Mouse (Mus musculus): ENCODE results near the gene Bod1. TPM values are rescaled to one million over a fixed set of nuclear protein-coding genes. Genes with fewer than 3 reads are reported as not detected.

The Bod1 gene
- polyA plus RNA-seq, 1 experiment from 2014 or later = 53.2 TPM

DNA sequence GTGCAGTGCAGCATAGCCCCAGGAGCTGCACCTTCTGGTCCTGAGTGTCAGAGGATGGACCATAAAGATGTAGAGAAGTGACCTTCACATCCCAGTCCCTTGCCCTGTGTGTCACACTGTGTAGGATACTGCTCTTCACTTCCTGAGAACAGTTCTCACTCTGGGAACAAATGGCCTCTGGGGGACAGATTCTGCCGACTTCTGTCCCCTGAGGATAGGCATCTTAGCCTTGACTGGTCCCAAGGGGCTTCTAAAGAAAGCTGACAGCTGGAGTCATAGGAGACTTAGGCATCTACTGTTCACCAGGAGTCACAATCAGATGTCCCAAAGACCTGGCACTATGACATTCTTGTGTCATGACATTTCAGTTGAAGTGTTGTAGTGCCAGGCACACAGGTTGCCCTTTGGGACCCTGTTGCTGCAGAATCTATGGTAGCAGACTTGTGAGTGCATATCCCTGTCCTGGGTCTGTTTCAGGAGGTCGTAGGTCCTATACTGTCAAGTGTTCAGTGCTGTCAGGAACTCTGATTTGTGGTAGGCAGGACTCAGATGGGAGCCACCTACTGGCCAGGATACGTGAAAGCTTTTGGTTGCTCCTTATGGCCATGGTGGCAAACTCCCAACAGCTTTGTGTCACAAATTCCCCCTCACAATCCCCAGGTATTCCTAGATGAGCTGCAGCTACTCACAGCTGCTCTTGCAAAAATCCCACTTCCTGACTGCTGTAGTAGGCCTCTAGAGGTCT, 30.4 kb downstream of the Bod1 start:
- Histone ChIP-seq H3K4me2 (replicated peaks; ENCODE audit: low read depth, low read length) (no peak overlapping the region), H3K4me3 (ENCODE audit: low read depth, low read length) (no peak overlapping the region), H3K36me3 (ENCODE audit: insufficient read depth, low read length) (no peaks in the 10 kb centered on the region), H3K27me3 (replicated peaks; ENCODE audit: insufficient read depth, low read length) (no peaks in the 10 kb centered on the region), H3K27ac (ENCODE audit: low read length) (no peak overlapping the region), H3K9me3 (ENCODE audit: low read length) (no peaks in the 10 kb centered on the region), H3K4me1 (ENCODE audit: insufficient read depth, low read depth, low read length) (no peaks in the 10 kb centered on the region), H3K9ac (replicated peaks; ENCODE audit: low read depth) (no peak overlapping the region)
- TF ChIP-seq CTCF (IDR thresholded peaks at IDR 0.05) (peak; percentile 40), EP300 (IDR thresholded peaks at IDR 0.05) (no peak)
- ATAC-seq (no peak), DNase-seq (ENCODE audit: low spot score) (no peak)
- WGBS = 35% methylated on average over 3 of the region's 3 CpGs

DNA sequence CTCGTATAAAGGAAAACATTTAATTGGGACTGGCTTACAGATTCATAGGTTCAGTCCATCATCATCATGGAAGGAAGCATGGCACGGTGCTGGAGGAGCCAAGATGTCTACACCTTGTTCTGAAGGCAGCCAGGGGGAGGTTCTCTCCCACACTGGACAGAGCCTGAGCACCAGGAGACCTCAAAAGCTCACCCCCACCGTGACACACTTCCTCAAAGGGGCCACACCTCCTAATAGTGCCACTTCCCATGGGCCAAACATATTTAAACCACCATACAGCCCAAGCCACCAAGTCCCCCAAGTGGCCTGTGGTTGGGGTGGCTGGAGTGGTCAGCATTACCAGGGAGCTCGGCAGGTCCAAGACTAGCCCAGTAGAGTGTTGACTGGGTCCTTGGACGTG, 31.5 kb downstream of the Bod1 start:
- WGBS = 62% methylated on average over 5 of the region's 5 CpGs
- H3K9ac ChIP-seq (replicated peaks; ENCODE audit: low read depth) = no peak overlapping the region
- H3K4me3 ChIP-seq (ENCODE audit: low read depth, low read length) = no peak overlapping the region
- H3K4me2 ChIP-seq (replicated peaks; ENCODE audit: low read depth, low read length) = no peak overlapping the region
- no peak overlapping the region for H3K27ac ChIP-seq (ENCODE audit: low read length)
- no peaks in the 10 kb centered on the region for H3K27me3 ChIP-seq (replicated peaks; ENCODE audit: insufficient read depth, low read length)
- H3K36me3 ChIP-seq (ENCODE audit: insufficient read depth, low read length) = no peaks in the 10 kb centered on the region
- ATAC-seq = no peak
- TF ChIP-seq EP300 (IDR thresholded peaks at IDR 0.05) (no peak), CTCF (IDR thresholded peaks at IDR 0.05) (no peak)
- H3K9me3 ChIP-seq (ENCODE audit: low read length) = no peaks in the 10 kb centered on the region
- DNase-seq (ENCODE audit: low spot score) = no peak
- H3K4me1 ChIP-seq (ENCODE audit: insufficient read depth, low read depth, low read length) = no peaks in the 10 kb centered on the region

DNA sequence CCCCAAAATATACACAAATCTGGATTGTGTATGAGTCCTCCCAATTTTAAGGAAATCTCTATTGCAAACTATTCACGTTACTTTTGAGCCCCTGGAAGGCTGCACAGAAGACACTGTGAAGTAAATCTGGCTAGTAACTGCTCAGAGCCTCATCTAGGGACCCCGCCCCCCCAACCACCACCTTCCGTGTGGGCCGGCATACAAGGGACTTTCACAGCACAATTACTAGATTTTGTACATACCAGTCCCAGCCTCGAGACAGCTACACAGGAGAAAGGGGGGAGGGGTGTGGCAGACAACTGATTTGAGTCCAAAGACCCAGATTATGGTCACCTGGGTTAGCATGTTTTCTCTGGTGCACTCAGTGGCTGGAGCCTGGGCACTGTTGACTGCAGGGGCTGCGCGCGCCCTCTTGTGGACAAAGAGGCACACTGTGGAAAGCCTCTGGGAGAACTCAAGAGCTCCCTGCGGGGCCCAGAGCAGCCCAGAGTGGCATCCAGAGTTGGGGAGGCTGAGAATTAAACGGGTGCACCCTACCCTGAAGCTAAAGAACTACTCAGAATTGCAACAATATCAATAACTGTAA, 33.8 kb downstream of the Bod1 start:
- whole genome bisulfite sequencing = 25% methylated on average over 10 of the region's 10 CpGs
- Histone ChIP-seq H3K4me1 (ENCODE audit: insufficient read depth, low read depth, low read length) (no peaks in the 10 kb centered on the region), H3K4me3 (ENCODE audit: low read depth, low read length) (no peak overlapping the region), H3K9me3 (ENCODE audit: low read length) (no peaks in the 10 kb centered on the region), H3K27ac (ENCODE audit: low read length) (no peak overlapping the region), H3K36me3 (ENCODE audit: insufficient read depth, low read length) (no peaks in the 10 kb centered on the region), H3K9ac (replicated peaks; ENCODE audit: low read depth) (no peak overlapping the region), H3K4me2 (replicated peaks; ENCODE audit: low read depth, low read length) (no peak overlapping the region), H3K27me3 (replicated peaks; ENCODE audit: insufficient read depth, low read length) (no peaks in the 10 kb centered on the region)
- DNase-seq (ENCODE audit: low spot score) (peak; percentile 74), ATAC-seq (peak; percentile 59)
- no peak for TF ChIP-seq EP300 (IDR thresholded peaks at IDR 0.05)
- peak; percentile 93 for TF ChIP-seq CTCF (IDR thresholded peaks at IDR 0.05)

DNA sequence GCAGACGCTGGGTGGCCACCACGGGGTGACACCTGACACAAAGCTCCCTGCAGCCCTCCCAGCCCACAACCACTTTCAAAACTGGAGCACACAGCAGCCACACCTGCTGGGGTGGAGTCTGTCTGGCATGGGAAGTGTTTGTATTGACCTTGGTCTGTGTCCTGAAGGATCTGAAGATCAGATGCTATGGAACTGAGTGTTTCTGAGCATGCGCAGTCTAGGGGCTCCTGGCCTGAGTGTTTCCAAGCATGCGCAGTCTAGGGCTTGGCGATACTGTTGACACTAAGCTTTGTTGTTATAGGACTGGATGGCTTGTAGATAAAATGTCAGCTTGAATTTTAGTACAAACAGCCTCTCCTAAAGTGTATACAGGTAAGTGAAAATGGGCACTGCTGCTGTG, 43.0 kb downstream of the Bod1 start:
- H3K9me3 ChIP-seq (ENCODE audit: low read length) = no peaks in the 10 kb centered on the region
- TF ChIP-seq EP300 (IDR thresholded peaks at IDR 0.05) = no peak
- TF ChIP-seq CTCF (IDR thresholded peaks at IDR 0.05) = no peak
- H3K27me3 ChIP-seq (replicated peaks; ENCODE audit: insufficient read depth, low read length) = no peaks in the 10 kb centered on the region
- 80% methylated on average over 5 of the region's 5 CpGs for WGBS
- H3K27ac ChIP-seq (ENCODE audit: low read length) = no peak overlapping the region
- H3K4me3 ChIP-seq (ENCODE audit: low read depth, low read length) = no peak overlapping the region
- H3K36me3 ChIP-seq (ENCODE audit: insufficient read depth, low read length) = no peaks in the 10 kb centered on the region
- H3K9ac ChIP-seq (replicated peaks; ENCODE audit: low read depth) = no peak overlapping the region
- H3K4me2 ChIP-seq (replicated peaks; ENCODE audit: low read depth, low read length) = no peak overlapping the region
- no peaks in the 10 kb centered on the region for H3K4me1 ChIP-seq (ENCODE audit: insufficient read depth, low read depth, low read length)
- ATAC-seq (no peak), DNase-seq (ENCODE audit: low spot score) (no peak)

DNA sequence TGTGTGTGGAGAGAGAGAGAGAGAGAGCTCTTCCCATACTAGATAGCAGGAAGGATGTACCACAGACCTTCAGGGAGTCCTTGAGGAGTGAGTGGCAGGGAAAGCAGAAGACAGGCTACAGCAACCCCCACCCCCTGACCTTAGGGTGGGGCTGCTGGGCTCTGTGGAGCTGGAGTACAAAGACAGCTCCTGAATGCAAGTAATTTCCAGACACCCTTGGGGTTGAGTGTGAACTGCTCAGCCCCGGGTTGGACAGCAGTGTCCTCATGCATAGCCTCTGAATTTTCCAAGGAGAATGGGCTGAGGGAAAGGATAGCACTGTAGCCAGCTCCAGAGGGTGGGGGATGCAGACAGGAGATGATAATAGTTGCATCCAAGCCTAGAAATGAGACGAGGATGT, 50.9 kb downstream of the Bod1 start:
- no peaks in the 10 kb centered on the region for H3K4me1 ChIP-seq (ENCODE audit: insufficient read depth, low read depth, low read length)
- no peak overlapping the region for H3K4me2 ChIP-seq (replicated peaks; ENCODE audit: low read depth, low read length)
- no peaks in the 10 kb centered on the region for H3K9me3 ChIP-seq (ENCODE audit: low read length)
- 59% methylated on average over 2 of the region's 2 CpGs for WGBS
- DNase-seq (ENCODE audit: low spot score) (no peak), ATAC-seq (no peak)
- H3K4me3 ChIP-seq (ENCODE audit: low read depth, low read length) = no peak overlapping the region
- no peaks in the 10 kb centered on the region for H3K36me3 ChIP-seq (ENCODE audit: insufficient read depth, low read length)
- no peak overlapping the region for H3K9ac ChIP-seq (replicated peaks; ENCODE audit: low read depth)
- H3K27ac ChIP-seq (ENCODE audit: low read length) = no peak overlapping the region
- H3K27me3 ChIP-seq (replicated peaks; ENCODE audit: insufficient read depth, low read length) = no peaks in the 10 kb centered on the region
- TF ChIP-seq CTCF (IDR thresholded peaks at IDR 0.05) = no peak
- TF ChIP-seq EP300 (IDR thresholded peaks at IDR 0.05) = no peak

DNA sequence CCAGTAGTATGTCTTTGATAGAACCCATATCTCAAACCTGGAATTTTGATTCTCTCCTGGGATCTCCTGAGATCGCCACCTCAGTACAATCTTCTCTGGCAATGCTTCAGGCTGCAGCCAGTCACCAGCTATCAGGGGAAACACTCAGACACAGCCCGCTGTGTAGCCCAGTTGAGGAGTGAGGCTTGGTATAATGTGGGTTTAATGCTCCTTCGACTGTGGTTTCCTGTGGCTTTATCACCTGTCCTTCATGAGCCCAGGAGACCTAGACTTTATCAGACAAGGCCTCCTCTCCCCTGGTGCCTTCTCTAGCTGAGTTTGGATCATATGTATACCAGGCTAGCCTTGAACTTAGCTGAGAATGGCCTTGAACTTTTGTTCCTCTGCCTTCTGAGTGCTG, 53.9 kb downstream of the Bod1 start:
- Histone ChIP-seq H3K4me3 (ENCODE audit: low read depth, low read length) (no peak overlapping the region), H3K27me3 (replicated peaks; ENCODE audit: insufficient read depth, low read length) (no peaks in the 10 kb centered on the region), H3K9me3 (ENCODE audit: low read length) (no peaks in the 10 kb centered on the region), H3K36me3 (ENCODE audit: insufficient read depth, low read length) (no peaks in the 10 kb centered on the region), H3K27ac (ENCODE audit: low read length) (no peak overlapping the region), H3K4me2 (replicated peaks; ENCODE audit: low read depth, low read length) (no peak overlapping the region), H3K4me1 (ENCODE audit: insufficient read depth, low read depth, low read length) (no peaks in the 10 kb centered on the region), H3K9ac (replicated peaks; ENCODE audit: low read depth) (no peak overlapping the region)
- DNase-seq (ENCODE audit: low spot score) = no peak
- ATAC-seq = no peak
- 69% methylated on average over 3 of the region's 3 CpGs for WGBS
- TF ChIP-seq EP300 (IDR thresholded peaks at IDR 0.05) (no peak), CTCF (IDR thresholded peaks at IDR 0.05) (no peak)

Measured in lung, postnatal 0 days (tissue).